Mouse (Mus musculus): ENCODE data around the gene S1pr1. TPM values are rescaled to one million over a fixed set of nuclear protein-coding genes. Genes with fewer than 3 reads are reported as not detected.

S1pr1 gene
- total RNA-seq, 2 experiments from 2014 or later, result 79.8 to 86.9 TPM

DNA sequence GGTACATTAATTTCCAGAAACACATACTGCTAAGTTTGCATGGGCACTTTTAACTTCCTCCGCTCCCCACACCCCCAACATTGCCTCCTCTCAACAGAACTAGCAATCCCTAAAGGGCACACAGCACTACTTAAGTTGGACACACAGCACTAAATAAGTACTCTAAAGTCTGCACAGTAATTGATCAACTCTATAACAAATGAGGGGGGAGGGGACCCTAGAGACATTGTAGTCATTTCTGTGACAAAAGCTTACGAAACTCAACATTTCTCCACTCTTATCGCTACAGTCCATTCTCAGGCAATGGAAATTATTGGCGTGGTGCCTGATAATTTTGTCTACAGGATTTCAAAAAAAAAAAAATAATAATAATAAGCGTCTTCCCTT lies 830 bp downstream of the S1pr1 start:
- intact Hi-C loops (cut with DNase I), result loop anchor here (5.0 to 10.0 kb wide), 2 partner anchors 141 to 263 kb away; no protein-coding TSS in a partner anchor
- no peak for DNase-seq (ENCODE audit: low spot score in 2 of 2)

DNA sequence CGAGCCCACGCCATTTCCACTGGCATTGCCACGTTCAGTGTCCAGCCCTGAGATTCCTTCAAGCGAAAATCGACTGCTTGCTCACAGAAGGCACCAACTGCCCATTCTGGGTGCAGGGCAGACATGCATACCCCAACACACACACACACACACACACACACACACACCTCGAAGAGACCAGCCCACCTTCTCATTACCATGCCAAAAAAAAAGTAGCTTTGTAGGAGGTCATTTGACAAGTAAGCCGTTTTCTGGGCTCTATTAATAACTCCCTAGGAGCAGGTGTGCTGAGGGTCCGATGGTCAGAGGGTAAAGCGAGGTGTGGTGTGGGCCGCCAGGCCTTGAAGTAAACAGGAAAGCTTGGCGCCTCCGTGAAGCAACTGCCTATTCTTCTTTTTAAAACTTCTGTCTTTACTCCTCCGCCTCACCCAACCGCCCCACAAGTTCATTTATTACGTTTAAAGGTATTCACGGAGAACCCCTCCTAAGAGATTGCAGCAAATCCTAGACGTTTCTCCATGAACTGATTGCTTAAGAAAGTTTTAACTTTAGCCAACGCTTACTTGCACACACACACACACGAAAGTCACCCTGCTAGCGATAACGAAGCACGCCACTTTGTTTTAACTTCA lies 1.3 kb downstream of the S1pr1 start:
- no peak for DNase-seq (ENCODE audit: low spot score in 2 of 2)
- intact Hi-C loops (cut with DNase I), result loop anchor here (1.0 to 10.0 kb wide), 4 partner anchors 53 to 264 kb away; partner anchors contain the start of gene Dph5

DNA sequence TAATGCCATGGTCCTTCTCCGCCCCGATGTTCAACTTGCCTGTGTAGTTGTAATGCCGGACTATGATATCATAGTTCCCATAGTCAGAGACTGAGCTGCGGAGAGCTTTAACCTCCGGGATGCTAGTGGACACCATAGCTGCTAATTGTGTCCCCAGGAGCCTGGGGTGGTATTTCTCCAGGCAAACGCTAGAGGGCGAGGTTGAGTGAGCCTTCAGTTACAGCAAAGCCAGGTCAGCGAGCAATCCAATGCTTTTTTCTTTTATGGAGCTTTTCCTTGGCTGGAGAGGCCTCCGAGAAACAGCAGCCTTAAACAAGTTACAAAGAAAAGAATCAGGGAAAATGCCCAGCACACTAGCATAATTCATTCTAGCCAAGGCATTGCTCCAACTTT lies 2.1 kb downstream of the S1pr1 start:
- DNase-seq (ENCODE audit: low spot score in 2 of 2), result peak; percentile 66 to 73
- intact Hi-C loops (cut with DNase I), result loop anchor here (1.0 to 10.0 kb wide), 4 partner anchors 52 to 264 kb away; partner anchors contain the start of gene Dph5

DNA sequence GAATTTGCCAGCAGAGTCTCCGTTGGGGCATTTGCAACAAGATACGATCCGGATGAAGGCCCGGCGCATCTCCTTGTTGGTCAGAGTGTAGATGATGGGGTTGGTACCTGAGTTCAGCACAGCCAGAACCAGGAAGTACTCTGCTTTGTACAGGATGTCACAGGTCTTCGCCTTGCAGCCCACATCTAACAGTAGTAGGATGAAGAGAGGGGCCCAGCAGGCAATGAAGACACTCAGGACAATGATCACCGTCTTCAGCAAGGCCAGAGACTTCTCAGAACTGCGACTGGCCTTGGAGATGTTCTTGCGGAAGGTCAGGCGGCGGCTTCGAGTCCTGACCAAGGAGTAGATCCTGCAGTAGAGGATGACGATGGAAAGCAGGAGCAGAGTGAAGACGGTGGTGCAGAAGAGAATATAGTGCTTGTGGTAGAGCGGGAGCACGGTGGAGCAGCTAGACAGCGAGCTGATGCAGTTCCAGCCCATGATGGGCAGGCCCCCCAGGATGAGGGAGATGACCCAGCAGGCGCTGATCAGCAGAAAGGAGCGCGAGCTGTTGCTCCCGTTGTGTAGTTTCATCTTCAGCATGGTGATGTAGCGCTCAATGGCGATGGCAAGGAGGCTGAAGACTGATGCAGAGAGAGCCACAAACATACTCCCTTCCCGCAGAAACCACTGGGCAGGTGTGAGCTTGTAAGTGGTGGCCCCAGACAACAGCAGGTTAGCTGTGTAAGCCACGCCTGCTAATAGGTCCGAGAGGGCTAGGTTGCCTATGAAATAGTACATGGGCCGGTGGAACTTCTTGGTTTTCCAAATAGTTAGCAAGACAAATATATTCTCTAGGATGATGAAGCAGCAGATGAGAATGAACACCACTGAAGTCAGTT lies 2.7 kb downstream of the S1pr1 start:
- intact Hi-C loops (cut with DNase I), result loop anchor here (2.0 to 10.0 kb wide), 3 partner anchors 51 to 265 kb away; no protein-coding TSS in a partner anchor
- DNase-seq (ENCODE audit: low spot score in 2 of 2), result no peak

DNA sequence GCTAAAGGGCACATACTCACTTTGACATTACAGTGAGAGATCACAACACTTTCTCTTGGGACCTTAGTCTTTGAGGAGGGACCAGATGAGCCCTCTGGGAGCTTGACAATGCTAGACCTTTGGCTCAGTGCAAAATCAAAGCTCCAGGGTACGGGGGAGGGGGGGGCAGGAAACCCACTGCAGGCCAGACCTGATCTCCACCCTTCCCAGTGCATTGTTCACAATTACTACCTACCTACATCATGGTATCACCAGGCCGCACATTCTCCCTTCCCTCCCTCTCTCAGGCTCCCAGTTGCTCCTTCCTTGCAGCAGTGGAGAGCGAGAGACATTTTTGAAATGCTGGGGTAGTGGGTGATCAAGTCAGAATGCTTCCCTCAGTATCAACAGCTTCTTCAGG lies 3.5 kb downstream of the S1pr1 start:
- DNase-seq (ENCODE audit: low spot score in 2 of 2), result no peak
- intact Hi-C loops (cut with DNase I), result loop anchor here (5.0 to 10.0 kb wide), 2 partner anchors 143 to 266 kb away; no protein-coding TSS in a partner anchor

DNA sequence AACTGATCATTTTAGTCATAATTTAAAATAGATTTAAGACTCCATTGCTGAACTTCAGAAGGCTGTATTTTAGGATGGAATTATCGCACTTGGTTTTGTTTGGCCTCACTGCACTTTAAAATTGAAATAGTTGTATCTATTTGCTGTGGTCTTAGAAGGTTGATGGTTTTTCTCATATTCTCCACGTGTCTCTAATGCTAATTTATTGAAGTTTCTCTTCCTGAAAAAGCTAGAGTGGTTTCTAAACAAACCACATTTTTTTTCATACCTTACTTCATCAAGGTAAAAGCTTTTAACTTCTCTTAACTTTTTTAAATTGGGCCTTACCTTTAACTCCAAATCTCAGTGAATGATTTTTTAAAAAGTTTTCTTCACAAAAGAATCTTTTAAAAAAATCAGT lies 4.8 kb downstream of the S1pr1 start:
- no peak for DNase-seq (ENCODE audit: low spot score in 2 of 2)
- intact Hi-C loops (cut with DNase I), result loop anchor here (5.0 to 10.0 kb wide), 2 partner anchors 145 to 267 kb away; no protein-coding TSS in a partner anchor

DNA sequence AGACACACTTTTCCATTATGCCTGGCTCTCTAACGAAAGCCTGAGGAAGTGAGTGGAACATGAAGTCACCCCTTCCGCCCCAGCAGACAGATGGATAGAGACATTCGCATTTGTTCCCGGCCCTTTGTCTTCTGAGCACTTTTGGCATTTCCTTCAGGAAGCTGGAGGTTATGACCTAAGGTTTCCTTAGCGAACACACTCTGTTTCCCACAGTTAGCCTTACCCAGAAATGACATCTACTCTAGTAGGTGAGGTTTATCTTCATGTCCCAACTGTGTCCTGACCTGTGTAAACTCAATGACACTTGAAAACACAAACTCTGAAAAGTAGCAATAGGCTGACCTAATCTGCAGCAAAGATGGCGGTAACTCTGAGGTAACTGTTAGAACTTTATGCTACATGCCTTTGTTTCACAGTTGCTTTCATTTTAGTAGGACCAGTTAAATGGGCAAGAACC lies 5.7 kb downstream of the S1pr1 start:
- intact Hi-C loops (cut with DNase I), result no loop called here
- no peak for DNase-seq (ENCODE audit: low spot score in 2 of 2)

DNA sequence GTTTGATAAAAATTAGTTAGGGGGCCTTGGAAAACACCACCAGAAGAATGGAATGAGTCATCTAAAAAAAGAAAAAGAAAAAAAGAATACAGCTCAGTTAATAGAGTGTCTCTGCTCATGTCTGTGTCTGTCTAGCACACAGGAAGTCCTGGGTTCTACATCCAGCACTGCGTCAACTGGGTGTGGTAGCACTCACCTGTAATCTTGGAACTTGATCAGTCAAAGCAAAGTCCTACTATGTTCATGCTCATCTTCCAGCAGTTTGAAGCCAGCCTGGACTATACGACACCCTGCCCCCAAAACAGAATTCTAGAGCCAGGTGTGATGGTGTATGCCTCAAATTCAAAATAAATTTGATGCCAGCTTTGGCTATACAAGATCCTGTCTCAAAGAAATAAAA lies 8.1 kb downstream of the S1pr1 start:
- intact Hi-C loops (cut with DNase I), result no loop called here

DNA sequence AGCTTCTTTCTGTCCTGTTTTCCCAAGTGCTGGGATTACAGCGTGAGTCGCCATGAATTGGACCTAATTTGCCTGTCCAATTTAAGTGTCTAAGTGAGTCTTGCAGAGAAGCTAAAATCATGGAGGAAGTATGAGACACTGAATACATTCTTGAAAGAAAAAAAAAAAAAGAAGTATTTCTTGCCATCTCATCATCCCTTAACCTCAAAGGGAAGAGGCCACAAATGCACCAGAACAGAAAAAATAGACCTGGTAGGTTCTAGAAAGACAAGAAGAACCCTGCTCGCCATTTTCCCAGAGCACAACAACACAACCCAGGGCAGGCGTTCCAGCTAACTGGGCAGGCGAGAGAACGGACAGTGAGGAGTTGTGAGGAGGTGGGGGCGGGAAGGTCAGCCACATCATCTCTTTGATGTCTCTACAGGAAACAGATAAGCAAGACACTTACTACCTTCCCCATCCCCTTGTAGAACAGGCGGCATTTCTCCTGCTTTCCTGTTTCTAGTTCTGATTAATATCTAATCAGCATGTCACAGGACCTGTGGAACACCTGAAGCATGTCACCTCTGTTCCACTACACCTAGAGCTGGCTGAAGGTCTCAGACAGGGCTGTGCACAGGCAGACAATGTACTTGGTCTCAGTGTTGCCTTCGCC lies 10.5 kb downstream of the S1pr1 start:
- DNase-seq (ENCODE audit: low spot score in 2 of 2), result no peak
- intact Hi-C loops (cut with DNase I), result no loop called here

More for the DNA sequence above, 8.1 kb downstream of the S1pr1 start:
- DNase-seq (ENCODE audit: low spot score in 2 of 2), result no peak

DNA sequence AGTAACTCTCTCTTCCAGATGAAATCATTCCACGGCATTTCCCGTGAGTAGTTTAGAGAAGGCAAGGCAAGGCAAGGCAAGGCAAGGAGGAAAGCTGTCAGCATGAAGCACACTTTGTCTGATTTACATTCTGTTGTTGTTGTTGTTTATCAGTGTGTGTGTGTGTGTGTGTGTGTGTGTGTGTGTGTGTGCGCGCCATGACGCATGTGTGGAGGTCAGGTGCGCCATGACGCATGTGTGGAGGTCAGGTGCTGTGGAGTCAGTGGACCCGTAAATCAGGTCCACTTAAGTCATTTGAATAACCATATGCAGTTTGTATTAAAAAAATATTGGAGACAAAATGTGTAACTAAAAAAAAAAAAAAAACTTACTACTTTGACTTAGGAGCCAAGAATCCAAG lies 11.2 kb downstream of the S1pr1 start:
- intact Hi-C loops (cut with DNase I), result no loop called here

DNA sequence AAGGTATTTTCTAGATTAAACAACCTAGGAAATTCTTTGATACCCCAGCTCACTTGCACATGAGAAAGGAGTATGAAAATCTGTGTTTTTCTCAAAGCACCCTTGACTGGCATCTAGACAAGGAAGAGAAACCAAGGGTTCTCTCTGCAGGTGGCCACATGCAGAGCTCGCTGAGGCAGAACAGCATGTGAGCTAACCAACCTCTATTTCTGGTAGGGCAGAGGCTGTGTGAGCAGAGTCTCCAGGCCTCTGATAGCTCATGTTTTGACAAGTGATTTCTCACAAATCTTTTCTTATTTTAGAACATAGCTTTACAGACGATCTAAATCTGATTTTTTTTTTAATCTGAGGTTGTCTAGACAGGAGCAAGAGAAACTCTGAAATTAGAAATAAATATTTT lies 12.8 kb downstream of the S1pr1 start:
- intact Hi-C loops (cut with DNase I), result no loop called here
- DNase-seq (ENCODE audit: low spot score in 2 of 2), result no peak

More for the DNA sequence above, 11.2 kb downstream of the S1pr1 start:
- no peak for DNase-seq (ENCODE audit: low spot score in 2 of 2)

DNA sequence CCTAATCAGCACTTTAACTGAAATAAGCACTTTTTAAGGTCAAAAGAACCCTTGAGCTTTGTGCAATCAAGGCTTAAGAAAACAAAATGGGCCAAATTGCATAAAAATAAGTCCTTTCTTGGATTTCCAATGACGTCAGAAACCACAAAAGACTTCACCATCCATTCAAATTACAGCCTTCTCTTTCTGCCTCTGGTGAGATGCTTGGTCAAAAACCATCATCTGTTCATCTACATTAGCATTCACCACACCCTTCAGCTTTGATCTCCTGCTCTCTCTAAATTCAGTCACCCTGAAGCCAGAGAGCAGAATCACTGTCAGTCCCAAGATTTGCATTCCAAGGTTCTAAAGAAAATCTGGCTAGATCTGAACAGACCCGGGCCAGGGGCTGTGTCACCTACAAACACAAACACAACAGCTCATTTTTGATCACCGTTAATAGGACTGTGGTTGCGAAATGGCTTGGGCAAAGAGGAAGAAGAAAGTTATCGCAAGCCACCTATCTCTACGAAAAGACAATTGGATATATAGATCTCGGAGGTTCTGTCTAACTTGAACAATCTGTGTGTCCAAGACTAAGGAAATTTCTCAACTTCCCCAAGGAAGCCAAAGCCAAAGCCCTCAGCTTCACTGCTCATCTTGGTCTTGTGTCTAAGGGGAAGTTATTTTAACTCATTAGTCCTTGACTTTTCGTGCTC lies 19.5 kb downstream of the S1pr1 start:
- no peak for DNase-seq (ENCODE audit: low spot score in 2 of 2)
- intact Hi-C loops (cut with DNase I), result no loop called here

DNA sequence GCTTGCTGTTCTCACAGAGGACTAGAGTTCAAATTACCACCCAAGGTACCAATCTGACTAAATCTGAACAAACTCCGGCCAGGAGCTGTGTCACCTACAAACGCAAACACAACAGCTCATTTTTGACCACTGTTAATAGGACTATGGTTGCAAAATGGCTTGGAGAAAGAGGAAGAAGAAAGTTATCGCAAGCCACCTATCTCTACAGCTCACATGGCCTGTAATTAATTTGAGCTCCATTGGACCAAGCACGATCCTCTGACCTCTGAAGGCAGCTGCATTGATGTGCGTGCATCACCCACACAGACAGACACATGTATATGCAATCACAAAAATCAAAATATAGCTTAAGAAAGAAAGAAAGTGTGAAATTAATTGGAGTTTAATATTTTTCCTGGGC lies 20.7 kb downstream of the S1pr1 start:
- intact Hi-C loops (cut with DNase I), result no loop called here

DNA sequence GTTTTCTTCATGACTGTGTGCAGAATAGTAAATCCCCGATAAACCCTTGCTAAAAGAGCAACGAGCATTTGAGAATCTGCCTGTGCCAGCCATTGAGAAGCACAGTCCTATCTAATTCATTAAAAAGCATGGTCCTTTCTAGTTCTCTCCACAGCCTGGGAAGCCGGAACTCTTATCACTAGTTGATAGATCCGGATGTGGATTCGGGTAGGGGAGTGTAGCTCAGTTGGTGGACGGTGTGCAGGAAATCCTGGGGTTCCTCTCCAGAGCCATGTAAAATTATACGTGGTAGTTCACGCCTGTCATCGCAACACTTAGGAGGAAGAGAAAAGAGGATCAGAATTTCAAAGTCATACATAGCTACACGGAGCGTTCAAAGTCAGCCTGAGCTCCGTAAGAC lies 21.5 kb downstream of the S1pr1 start:
- DNase-seq (ENCODE audit: low spot score in 2 of 2), result no peak
- intact Hi-C loops (cut with DNase I), result no loop called here

More for the DNA sequence above, 20.7 kb downstream of the S1pr1 start:
- DNase-seq (ENCODE audit: low spot score in 2 of 2), result no peak

DNA sequence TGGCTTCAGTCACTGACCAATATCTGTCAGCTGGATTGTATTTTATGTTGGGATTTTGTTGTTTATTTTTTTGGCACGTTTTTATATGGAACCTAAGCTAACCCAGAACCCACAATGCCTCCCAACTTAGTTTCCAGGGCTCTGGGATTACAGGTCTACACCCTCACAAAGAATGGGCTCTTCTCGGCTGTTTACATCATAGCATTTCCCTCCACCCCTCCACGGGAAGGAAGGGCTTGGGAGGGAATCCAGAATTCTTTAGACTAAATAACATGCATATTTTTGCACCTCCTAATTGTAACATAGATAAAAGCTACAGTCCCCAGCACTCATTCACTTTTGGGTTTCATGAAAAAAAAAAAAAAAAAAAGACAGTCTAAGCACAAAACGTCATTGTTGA lies 22.0 kb downstream of the S1pr1 start:
- intact Hi-C loops (cut with DNase I), result no loop called here
- no peak for DNase-seq (ENCODE audit: low spot score in 2 of 2)

DNA sequence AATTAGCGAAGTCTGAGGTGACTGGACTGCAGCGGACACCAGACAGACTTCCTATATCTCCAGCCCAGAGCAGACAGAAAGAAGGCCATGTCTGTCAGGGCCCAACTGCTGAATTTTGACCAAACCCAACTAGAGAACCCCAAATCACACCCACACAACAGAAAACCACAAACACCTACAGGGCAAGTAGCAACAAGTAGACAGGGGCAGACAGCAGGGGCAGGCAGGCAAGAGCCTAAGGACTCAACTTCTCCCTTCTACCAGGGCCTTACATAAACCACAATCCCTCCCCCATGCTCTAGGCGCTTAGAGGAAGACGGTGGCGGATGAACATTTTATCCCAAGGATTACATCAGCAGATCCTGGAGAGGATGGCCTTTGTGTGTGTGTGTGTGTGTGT lies 22.5 kb downstream of the S1pr1 start:
- intact Hi-C loops (cut with DNase I), result no loop called here
- no peak for DNase-seq (ENCODE audit: low spot score in 2 of 2)

DNA sequence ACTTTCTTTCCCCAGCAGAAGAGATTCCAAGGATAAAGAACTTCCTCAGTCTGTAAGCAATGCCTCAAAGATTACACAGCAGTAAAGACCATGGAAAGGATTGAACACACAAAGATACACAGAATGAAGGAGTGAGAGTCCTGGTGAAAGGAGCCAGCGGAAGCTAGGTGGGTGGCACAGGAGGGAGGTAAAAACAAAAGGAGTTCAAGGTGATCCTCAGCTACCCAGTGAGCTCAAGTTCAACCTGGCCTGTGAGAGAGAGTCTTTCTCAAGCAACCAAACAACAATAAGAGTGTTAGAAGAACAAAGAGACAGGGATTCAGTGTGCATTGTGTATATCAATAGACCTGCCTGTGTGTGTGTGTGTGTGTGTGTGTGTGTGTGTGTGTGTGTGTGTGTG lies 25.0 kb downstream of the S1pr1 start:
- intact Hi-C loops (cut with DNase I), result no loop called here
- DNase-seq (ENCODE audit: low spot score in 2 of 2), result no peak

DNA sequence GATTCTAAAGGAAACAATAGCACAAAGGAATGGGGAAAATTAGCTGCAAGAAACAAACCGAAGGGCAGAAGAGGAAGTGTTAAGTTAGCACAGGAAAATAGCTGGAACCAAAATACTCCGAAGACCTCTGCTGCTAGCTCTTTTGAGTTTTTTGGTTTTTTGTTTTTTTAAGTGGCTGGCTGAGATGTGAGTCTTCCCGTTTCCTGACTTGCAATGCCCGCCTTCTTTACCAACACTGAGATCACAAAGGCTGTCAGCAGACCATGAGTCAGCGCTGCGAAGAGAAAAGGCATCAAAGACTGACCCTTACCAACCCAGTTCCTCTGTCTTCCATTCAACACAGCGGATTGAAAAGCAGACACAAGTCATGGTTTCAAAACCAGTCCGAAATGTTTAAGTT lies 25.5 kb downstream of the S1pr1 start:
- DNase-seq (ENCODE audit: low spot score in 2 of 2), result peak in 1 of 2 experiments; percentile 37
- intact Hi-C loops (cut with DNase I), result no loop called here

DNA sequence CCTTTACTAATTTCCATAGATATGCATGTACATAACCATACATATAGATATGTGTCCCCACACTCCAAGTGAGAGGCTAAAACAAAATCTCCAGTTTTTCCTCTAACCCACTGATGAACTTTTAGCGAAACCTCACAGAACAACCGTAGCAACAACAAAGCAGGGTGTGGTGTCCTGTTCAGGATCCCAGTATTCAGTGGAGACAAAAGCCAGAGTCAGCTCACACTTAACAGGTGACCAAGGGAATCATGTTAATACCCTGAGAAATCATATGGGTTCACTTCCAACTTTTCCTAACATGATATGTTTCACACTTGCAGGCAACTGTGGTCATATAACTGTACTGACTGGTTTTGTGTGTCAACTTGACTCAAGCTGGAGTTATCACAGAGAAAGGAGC lies 27.1 kb downstream of the S1pr1 start:
- intact Hi-C loops (cut with DNase I), result no loop called here
- no peak for DNase-seq (ENCODE audit: low spot score in 2 of 2)

All from left cerebral cortex, postnatal 14 days (tissue).